9 mouse cellular contexts compared by ENCODE assay signal in the genomic region with DNA sequence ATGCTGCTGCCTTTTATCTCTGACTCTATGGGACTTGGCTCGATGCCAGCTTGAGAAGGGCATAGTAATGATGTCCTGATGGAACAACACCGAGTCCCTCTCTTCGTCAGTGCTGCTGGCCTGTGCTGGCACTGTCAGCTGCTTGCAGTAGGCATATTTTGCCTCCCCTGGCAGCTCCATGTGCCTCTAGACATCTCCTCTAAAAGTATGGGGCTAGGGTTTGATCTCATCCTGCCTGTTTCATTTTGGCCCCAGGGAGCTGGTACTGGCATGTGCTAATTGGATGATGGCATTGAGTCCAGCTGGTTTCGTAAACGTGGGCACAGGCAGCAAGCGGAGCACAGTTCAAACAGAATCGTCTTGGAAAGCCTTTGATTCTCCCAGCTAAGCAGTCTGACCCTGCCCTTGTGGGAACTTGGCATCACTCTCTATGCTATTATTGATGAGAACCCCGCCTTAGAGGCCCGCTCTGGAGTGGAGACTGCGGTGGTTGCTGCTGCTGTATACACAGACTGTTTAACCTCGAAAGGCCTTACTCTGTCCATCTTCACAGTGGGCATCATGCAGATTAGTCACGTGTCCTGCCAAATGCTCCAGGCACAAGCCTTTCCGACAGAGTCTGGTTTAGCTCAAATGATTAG.
DNase-seq lines count a peak whose midpoint lies in the region; ATAC-seq and TF ChIP-seq lines count a peak whose summit lies in the region.
"Had no signal": no experiment of that assay in that cellular context is flagged by ENCODE, and none has a peak within 500 bp of the region (broad histone marks: within the 10 kb centered on the region; RNA-seq: fewer than 3 reads in every experiment).

No protein-coding gene starts in this region.

- peak; percentile 36; the same call in 1 of the 2 replicates for ATAC-seq in intestine, embryonic 16.5 days
- ATAC-seq in stomach, postnatal 0 days (ENCODE audit: low FRiP score, low TSS enrichment) = peak; percentile 49; the same call in 1 of the 2 replicates

- no peak overlapping the region for H3K9ac ChIP-seq in intestine, embryonic 16.5 days (ENCODE audit: low read depth, low read length)
- H3K9ac ChIP-seq in stomach, postnatal 0 days (ENCODE audit: low read length) = no peak overlapping the region
- H3K9ac ChIP-seq: lung, embryonic 15.5 days had no signal

- 36% methylated on average over 13 of the region's 13 CpGs for WGBS in intestine, embryonic 16.5 days
- 19% methylated on average over 13 of the region's 13 CpGs for WGBS in stomach, postnatal 0 days

- no peaks in the 10 kb centered on the region for H3K4me1 ChIP-seq in intestine, embryonic 16.5 days (ENCODE audit: control insufficient read depth, insufficient read depth, low read length)
- H3K4me1 ChIP-seq in stomach, postnatal 0 days (replicated peaks; ENCODE audit: control insufficient read depth, insufficient read depth) = no peaks in the 10 kb centered on the region
- H3K4me1 ChIP-seq: lung, embryonic 15.5 days had no signal

- DNase-seq in embryo, embryonic 10 days (ENCODE audit: low spot score) = peak; percentile 12
- no peak for DNase-seq in embryo, embryonic 10.5 days (ENCODE audit: low spot score)
- DNase-seq in ovary, adult 18-20 months (ENCODE audit: low spot score) = peak; percentile 9
- no peak for DNase-seq in ovary, postnatal 14 days (ENCODE audit: low spot score)
- DNase-seq in stomach, postnatal 0 days (ENCODE audit: low spot score) = no peak
- no peak for DNase-seq in T-cell, adult 2 months (ENCODE audit: low spot score)
- no peak for DNase-seq in thymus, postnatal 25 days

- no peak for TF ChIP-seq EP300 in stomach, postnatal 0 days (optimal IDR thresholded peaks at IDR 0.05)

- no peak overlapping the region for H3K27ac ChIP-seq in intestine, embryonic 16.5 days (ENCODE audit: low read length)
- H3K27ac ChIP-seq in stomach, postnatal 0 days (replicated peaks) = no peak overlapping the region
- H3K27ac ChIP-seq: lung, embryonic 15.5 days had no signal

- H3K27me3 ChIP-seq in intestine, embryonic 16.5 days (replicated peaks; ENCODE audit: control insufficient read depth, insufficient read depth, low read length) = no peaks in the 10 kb centered on the region
- no peaks in the 10 kb centered on the region for H3K27me3 ChIP-seq in stomach, postnatal 0 days (ENCODE audit: control insufficient read depth, insufficient read depth, low read length)
- H3K27me3 ChIP-seq: lung, embryonic 15.5 days had no signal

- no peak overlapping the region for H3K4me2 ChIP-seq in intestine, embryonic 16.5 days (ENCODE audit: low read depth, low read length)
- no peak overlapping the region for H3K4me2 ChIP-seq in stomach, postnatal 0 days (replicated peaks; ENCODE audit: low read depth)
- H3K4me2 ChIP-seq: lung, embryonic 15.5 days had no signal

- H3K9me3 ChIP-seq in intestine, embryonic 16.5 days (ENCODE audit: control insufficient read depth, low read length) = no peaks in the 10 kb centered on the region
- H3K9me3 ChIP-seq in stomach, postnatal 0 days (ENCODE audit: control insufficient read depth, low read length) = no peaks in the 10 kb centered on the region
- H3K9me3 ChIP-seq: lung, embryonic 15.5 days had no signal

- no peaks in the 10 kb centered on the region for H3K36me3 ChIP-seq in intestine, embryonic 16.5 days (ENCODE audit: control insufficient read depth, insufficient read depth, low read length)
- no peaks in the 10 kb centered on the region for H3K36me3 ChIP-seq in stomach, postnatal 0 days (ENCODE audit: control insufficient read depth, insufficient read depth, low read length)
- H3K36me3 ChIP-seq: lung, embryonic 15.5 days had no signal

- H3K4me3 ChIP-seq in intestine, embryonic 16.5 days (ENCODE audit: low read length) = no peak overlapping the region
- H3K4me3 ChIP-seq in stomach, postnatal 0 days (ENCODE audit: low read depth, low read length) = no peak overlapping the region
- H3K4me3 ChIP-seq: lung, embryonic 15.5 days had no signal

- TF ChIP-seq CTCF in stomach, postnatal 0 days (IDR thresholded peaks at IDR 0.05; ENCODE audit: low read depth) = no peak

Comparison
In these comparisons a context has a peak if more than half of its experiments do, and no peak if none do; other contexts are left out.
1. DNase-seq: peak in embryo, embryonic 10 days (single experiment) and ovary, adult 18-20 months (single experiment); none in embryo, embryonic 10.5 days (single experiment), ovary, postnatal 14 days (single experiment), stomach, postnatal 0 days (single experiment), T-cell, adult 2 months (single experiment) and thymus, postnatal 25 days (single experiment).